Mouse (Mus musculus): Measurements from ENCODE around the gene Ap1g2.

Ap1g2 gene

GRCm38 (mm10) chr14:55119421-55120134, 13.2 kb upstream of the Ap1g2 start:
- peaks cover 2% of the 10 kb centered on the region; the same call in 1 of the 2 replicates for H3K27me3 ChIP-seq (ENCODE audit: control insufficient read depth, insufficient read depth, low read length, poor library complexity, severe bottlenecking)
- DNase-seq (ENCODE audit: low read depth, low spot score), result peak; percentile 30

GRCm38 (mm10) chr14:55118852-55119251, 12.5 kb upstream of the Ap1g2 start:
- no peak for DNase-seq (ENCODE audit: low read depth, low spot score)

More at GRCm38 (mm10) chr14:55119421-55120134, 13.2 kb upstream of the Ap1g2 start:
- H3K36me3 ChIP-seq (ENCODE audit: control insufficient read depth, insufficient read depth, low read length, poor library complexity, severe bottlenecking), result no peaks in the 10 kb centered on the region

GRCm38 (mm10) chr14:55116425-55117200, 10.2 kb upstream of the Ap1g2 start, which contains the start of gene Jph4:
Gene Jph4 (minus strand): TSS chr14:55116935.
- H3K27me3 ChIP-seq (ENCODE audit: control insufficient read depth, insufficient read depth, low read length, poor library complexity, severe bottlenecking), result peaks cover 2% of the 10 kb centered on the region; the same call in 1 of the 2 replicates
- no peak for DNase-seq (ENCODE audit: low read depth, low spot score)
- H3K36me3 ChIP-seq (ENCODE audit: control insufficient read depth, insufficient read depth, low read length, poor library complexity, severe bottlenecking), result no peaks in the 10 kb centered on the region

More at GRCm38 (mm10) chr14:55118852-55119251, 12.5 kb upstream of the Ap1g2 start:
- H3K36me3 ChIP-seq (ENCODE audit: control insufficient read depth, insufficient read depth, low read length, poor library complexity, severe bottlenecking), result no peaks in the 10 kb centered on the region
- H3K27me3 ChIP-seq (ENCODE audit: control insufficient read depth, insufficient read depth, low read length, poor library complexity, severe bottlenecking), result peaks cover 2% of the 10 kb centered on the region; the same call in 1 of the 2 replicates

- H3K36me3 ChIP-seq (ENCODE audit: control insufficient read depth, insufficient read depth, low read length, poor library complexity, severe bottlenecking), result no peaks in the 10 kb centered on the region
- DNase-seq (ENCODE audit: low read depth, low spot score), result no peak
- peaks cover 2% of the 10 kb centered on the region; the same call in 1 of the 2 replicates for H3K27me3 ChIP-seq (ENCODE audit: control insufficient read depth, insufficient read depth, low read length, poor library complexity, severe bottlenecking)
Observed at GRCm38 (mm10) chr14:55115846-55116245, 9.5 kb upstream of the Ap1g2 start.

GRCm38 (mm10) chr14:55114759-55115701, 8.6 kb upstream of the Ap1g2 start:
- peak; percentile 37 for DNase-seq (ENCODE audit: low read depth, low spot score)
- Histone ChIP-seq H3K36me3 (ENCODE audit: control insufficient read depth, insufficient read depth, low read length, poor library complexity, severe bottlenecking) (no peaks in the 10 kb centered on the region), H3K27me3 (ENCODE audit: control insufficient read depth, insufficient read depth, low read length, poor library complexity, severe bottlenecking) (peaks cover 2% of the 10 kb centered on the region; the same call in 1 of the 2 replicates)

- Histone ChIP-seq H3K36me3 (ENCODE audit: control insufficient read depth, insufficient read depth, low read length, poor library complexity, severe bottlenecking) (no peaks in the 10 kb centered on the region), H3K27me3 (ENCODE audit: control insufficient read depth, insufficient read depth, low read length, poor library complexity, severe bottlenecking) (peaks cover 2% of the 10 kb centered on the region; the same call in 1 of the 2 replicates)
- peak; percentile 46 for DNase-seq (ENCODE audit: low read depth, low spot score)
Observed at GRCm38 (mm10) chr14:55113975-55114645, 7.7 kb upstream of the Ap1g2 start.

- Histone ChIP-seq H3K27me3 (ENCODE audit: control insufficient read depth, insufficient read depth, low read length, poor library complexity, severe bottlenecking) (peaks cover 2% of the 10 kb centered on the region; the same call in 1 of the 2 replicates), H3K36me3 (ENCODE audit: control insufficient read depth, insufficient read depth, low read length, poor library complexity, severe bottlenecking) (no peaks in the 10 kb centered on the region)
- no peak for DNase-seq (ENCODE audit: low read depth, low spot score)
Observed at GRCm38 (mm10) chr14:55113351-55113974, 7.1 kb upstream of the Ap1g2 start.

- Histone ChIP-seq H3K36me3 (ENCODE audit: control insufficient read depth, insufficient read depth, low read length, poor library complexity, severe bottlenecking) (no peaks in the 10 kb centered on the region), H3K27me3 (ENCODE audit: control insufficient read depth, insufficient read depth, low read length, poor library complexity, severe bottlenecking) (peaks cover 2% of the 10 kb centered on the region; the same call in 1 of the 2 replicates)
- DNase-seq (ENCODE audit: low read depth, low spot score), result no peak
Observed at GRCm38 (mm10) chr14:55111720-55112119, 5.3 kb upstream of the Ap1g2 start.

- DNase-seq (ENCODE audit: low read depth, low spot score), result no peak
- no peaks in the 10 kb centered on the region for H3K27me3 ChIP-seq (ENCODE audit: control insufficient read depth, insufficient read depth, low read length, poor library complexity, severe bottlenecking)
- H3K36me3 ChIP-seq (ENCODE audit: control insufficient read depth, insufficient read depth, low read length, poor library complexity, severe bottlenecking), result no peaks in the 10 kb centered on the region
Observed at GRCm38 (mm10) chr14:55110076-55110475, 3.7 kb upstream of the Ap1g2 start.

- Histone ChIP-seq H3K27me3 (ENCODE audit: control insufficient read depth, insufficient read depth, low read length, poor library complexity, severe bottlenecking) (no peaks in the 10 kb centered on the region), H3K36me3 (ENCODE audit: control insufficient read depth, insufficient read depth, low read length, poor library complexity, severe bottlenecking) (no peaks in the 10 kb centered on the region)
- DNase-seq (ENCODE audit: low read depth, low spot score), result no peak
Observed at GRCm38 (mm10) chr14:55109048-55109873, 2.9 kb upstream of the Ap1g2 start.

- Histone ChIP-seq H3K27me3 (ENCODE audit: control insufficient read depth, insufficient read depth, low read length, poor library complexity, severe bottlenecking) (no peaks in the 10 kb centered on the region), H3K36me3 (ENCODE audit: control insufficient read depth, insufficient read depth, low read length, poor library complexity, severe bottlenecking) (no peaks in the 10 kb centered on the region)
Observed at GRCm38 (mm10) chr14:55108202-55108870, 1.9 kb upstream of the Ap1g2 start.

GRCm38 (mm10) chr14:55106990-55107389, 597 bp upstream of the Ap1g2 start:
- no peak for DNase-seq (ENCODE audit: low read depth, low spot score)
- H3K27me3 ChIP-seq (ENCODE audit: control insufficient read depth, insufficient read depth, low read length, poor library complexity, severe bottlenecking), result no peaks in the 10 kb centered on the region
- peaks cover 1% of the 10 kb centered on the region for H3K36me3 ChIP-seq (ENCODE audit: control insufficient read depth, insufficient read depth, low read length, poor library complexity, severe bottlenecking)

More at GRCm38 (mm10) chr14:55108202-55108870, 1.9 kb upstream of the Ap1g2 start:
- DNase-seq (ENCODE audit: low read depth, low spot score), result no peak
